Mouse (Mus musculus) gastrocnemius, postnatal 10 days (tissue): ENCODE data around the gene Islr. TPM values are rescaled to one million over a fixed set of nuclear protein-coding genes. Genes with fewer than 3 reads are reported as not detected.

Source experiments
- DNase-seq: peaks from one replicate; pipeline ENCODE4 v3.0.0; 2021; ENCODE audit warnings: mixed read lengths
- total RNA-seq, 2 experiments: library from RNA; stranded (reverse); gene quantifications; 2 replicates each; pipeline ENCODE4 v1.2.3; 2021

Islr gene
- total RNA-seq, 2 experiments from 2014 or later = 98.8 to 119 TPM

GRCm38 (mm10) chr9:58156819-58157560 lies 47.1 kb downstream of the Islr start:
- DNase-seq = no peak

- DNase-seq = peak; percentile 81
Measured at GRCm38 (mm10) chr9:58155366-58155765, 48.7 kb downstream of the Islr start.

- DNase-seq = no peak
Measured at GRCm38 (mm10) chr9:58153095-58153494, 51.0 kb downstream of the Islr start.

- DNase-seq = no peak
Measured at GRCm38 (mm10) chr9:58150733-58151361, 53.3 kb downstream of the Islr start.

DNA sequence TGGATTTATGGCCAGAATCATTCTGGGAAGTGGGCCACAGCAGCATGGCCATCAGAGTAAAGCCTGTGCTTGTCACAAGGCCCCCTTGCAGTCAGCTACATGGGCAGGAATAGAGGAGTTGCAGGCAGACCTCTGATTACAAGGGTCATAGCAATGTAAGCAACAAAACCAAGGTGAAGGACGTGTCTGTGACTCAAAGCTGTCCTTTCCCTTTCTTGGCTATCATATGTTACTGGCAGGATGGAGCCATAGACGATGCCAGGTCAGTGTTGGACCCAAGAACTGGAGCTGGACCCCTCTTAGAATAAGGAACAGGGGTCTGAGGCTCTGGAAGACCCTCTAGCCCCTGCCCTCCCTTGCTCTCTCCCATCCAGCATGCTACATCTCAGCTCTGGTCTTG lies 55.3 kb downstream of the Islr start:
- no peak for DNase-seq

DNA sequence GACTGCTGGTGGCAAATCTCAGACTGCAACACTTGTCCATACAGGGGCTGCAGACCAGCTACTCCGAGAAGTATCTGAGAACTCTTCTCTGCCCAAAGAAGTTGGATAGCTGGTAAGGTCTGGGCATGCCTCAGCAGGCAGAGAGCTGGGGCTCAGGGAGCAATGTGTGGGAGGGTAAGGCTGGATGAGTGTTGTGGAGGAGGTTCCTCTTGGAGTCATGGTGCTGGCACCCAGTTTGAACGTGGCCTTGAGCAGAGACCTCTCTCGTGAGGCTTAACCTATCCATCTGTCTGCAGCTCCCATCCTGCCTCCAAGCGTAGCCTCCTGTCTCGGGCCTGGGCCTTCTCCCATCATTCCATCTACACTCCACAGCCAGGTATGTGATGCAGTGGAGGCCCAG lies 58.7 kb downstream of the Islr start:
- no peak for DNase-seq

DNA sequence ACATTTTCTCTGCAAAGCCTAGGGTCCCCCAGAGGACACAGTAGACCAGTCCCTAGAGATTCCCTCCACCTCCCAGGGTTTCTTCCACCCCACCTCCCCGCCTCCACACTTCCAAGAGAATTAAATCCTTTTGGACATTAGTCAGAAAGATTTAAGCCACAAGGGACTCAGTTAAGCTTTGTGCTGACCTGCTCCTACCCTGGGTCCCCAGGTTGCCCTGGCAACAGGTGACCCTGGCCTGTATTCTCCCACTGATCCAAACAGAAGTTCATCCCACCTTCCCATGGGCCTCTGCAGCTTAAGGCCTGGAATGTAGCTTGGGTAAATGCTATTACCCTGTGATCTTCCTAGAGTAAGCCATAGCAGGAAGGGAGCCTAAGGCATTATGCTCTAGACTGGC lies 59.4 kb downstream of the Islr start:
- no peak for DNase-seq

- peak; percentile 44 for DNase-seq
Measured at GRCm38 (mm10) chr9:58143419-58143818, 60.7 kb downstream of the Islr start.

DNA sequence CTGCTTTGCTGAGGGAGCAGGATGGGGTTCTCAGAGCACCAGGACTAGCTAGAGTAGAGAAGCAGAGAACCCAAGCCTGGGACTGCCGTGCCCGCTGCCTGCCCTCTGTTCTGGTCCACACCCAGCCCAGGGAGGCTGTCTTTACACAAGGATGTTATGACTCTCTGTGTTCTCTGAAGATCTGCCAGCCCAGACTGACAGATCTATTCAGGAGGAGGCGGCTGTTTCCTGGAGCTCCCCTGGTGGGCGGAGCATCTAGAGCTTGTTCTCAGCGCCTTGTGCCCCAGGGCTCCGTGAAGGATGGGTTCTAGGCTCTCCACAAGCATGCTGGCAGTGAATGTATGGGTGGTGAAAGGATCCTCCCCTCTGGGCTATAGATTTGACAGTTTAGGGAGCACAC lies 64.2 kb downstream of the Islr start:
- no peak for DNase-seq

- no peak for DNase-seq
Measured at GRCm38 (mm10) chr9:58135921-58136321, 68.2 kb downstream of the Islr start.

DNA sequence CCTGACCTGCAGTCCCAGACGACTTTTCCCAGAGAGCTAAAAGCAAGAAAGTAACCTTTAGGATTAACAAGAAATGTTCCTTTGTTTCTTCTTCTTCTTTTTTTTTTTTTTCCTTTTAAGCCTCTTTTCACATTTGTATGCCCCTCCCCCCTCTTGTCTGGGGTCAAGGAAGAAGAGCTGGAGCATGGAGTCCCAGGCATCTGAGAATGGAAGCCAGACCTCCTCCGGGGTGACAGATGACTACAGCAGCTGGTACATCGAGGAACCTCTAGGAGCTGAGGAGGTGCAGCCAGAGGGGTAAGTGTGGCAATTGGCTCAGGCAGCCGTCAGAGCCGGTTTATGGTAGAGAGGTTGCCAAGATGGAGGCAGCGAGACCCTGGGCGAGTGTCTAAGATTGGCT lies 69.2 kb downstream of the Islr start:
- no peak for DNase-seq

DNA sequence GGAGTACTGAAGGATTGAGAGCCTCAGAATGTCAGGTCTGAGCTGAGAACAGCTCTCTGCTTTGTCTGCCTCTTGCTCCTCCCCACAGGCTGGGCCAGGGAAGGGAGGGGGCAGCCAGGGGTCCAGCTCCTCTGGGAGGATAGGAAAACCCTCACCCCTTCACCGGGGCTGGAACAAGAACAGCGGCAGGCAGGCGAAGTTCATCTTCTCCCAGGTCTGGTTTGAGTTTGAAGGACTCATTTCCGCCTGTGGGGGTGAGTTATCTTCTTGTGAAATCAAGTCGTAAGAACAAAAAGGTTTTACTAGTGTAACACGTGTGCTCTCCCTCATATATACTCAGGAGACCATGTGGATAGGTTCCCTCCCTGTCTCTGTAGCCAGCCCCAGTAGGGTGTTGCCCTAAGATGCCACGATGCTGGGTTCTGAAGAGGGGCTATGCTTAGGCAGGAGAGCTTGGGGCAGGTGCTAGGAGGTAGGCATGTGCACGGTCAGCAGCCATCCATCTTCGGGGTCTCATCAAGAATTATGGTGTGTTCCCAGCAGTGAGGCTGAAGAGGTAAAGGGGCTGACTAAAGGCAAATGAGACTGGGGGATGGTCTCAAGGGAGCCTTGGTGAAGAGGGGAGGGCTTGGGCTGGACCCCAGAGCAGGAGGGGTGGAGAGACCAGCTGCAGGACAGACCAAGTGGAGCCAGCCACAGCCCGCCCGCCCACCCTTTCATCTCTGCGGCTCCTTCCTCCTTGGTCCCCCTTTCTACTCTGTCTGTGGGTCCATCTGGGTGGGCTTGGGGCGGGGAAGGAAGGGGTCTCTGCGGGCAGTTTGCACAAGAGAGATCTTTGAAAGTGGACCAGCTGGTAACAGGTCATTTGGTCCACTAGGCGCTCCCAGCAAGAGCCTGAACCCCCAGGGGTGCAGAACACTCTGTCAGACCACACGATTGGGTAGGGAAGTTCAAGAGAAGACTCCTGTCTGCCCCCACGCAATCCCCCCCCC lies 69.9 kb downstream of the Islr start:
- DNase-seq = no peak

DNA sequence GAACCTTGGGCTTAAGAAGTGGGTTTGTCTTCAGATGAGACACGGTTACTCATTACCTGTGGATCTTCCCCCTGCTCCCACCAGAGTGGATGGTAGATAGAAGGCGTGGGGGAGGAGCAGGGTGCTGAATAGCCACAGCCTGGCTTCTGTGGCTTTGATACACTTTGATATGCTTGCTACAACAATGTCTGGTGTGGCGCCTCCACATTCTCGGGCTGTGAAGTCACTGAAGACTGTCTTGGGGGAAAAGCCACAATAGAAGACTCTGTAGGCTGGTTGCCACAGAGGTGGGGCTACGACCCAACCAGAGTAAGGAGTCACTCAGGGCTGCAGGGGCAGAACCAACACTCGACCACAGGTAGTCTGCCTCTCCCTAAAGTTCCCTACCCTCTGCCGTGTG lies 72.4 kb downstream of the Islr start:
- no peak for DNase-seq

DNA sequence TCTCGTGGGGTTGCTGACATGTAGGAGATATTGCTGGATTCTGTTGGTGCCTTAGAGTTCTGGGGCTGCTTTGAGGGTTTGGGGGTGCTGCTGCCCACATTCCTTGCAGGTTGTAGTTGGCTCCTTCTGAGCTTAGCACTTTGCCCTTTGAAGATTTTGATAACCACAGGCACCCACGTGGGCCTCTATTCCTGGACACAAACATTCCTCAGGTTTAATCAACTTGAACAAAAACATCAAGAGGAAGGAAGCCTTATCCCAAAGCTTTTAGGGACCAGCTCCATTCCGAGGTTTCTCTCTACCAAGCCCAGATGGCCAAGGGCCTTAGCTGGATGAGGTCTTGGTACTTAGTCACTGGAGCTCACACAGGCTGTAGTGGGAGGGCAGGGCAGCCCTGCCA lies 73.2 kb downstream of the Islr start:
- no peak for DNase-seq

GRCm38 (mm10) chr9:58129508-58129907 lies 74.6 kb downstream of the Islr start:
- no peak for DNase-seq

DNA sequence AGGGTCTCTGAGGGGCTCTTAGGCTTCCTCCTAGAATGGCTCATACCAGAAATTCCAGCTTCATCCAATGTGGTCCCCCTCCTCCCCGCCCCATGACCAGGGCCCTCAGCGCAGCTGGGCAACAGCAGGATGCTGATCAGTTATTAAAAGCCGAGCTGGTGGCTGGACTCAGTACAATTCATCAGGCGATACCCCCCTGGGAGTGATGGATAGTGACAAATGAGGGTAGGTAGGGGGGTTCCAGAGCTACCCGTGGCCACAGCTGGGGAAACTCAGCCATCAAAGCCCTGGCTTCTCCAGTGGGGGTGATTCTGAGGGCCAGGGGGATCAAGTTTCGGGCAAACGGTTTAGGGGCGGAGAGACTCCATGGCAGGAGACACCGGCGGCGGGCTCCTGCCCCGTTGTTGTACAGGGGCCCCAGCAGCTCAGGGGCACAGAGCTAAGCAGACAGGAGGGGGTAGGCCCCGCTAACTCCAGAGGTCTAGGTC lies 75.1 kb downstream of the Islr start:
- no peak for DNase-seq

DNA sequence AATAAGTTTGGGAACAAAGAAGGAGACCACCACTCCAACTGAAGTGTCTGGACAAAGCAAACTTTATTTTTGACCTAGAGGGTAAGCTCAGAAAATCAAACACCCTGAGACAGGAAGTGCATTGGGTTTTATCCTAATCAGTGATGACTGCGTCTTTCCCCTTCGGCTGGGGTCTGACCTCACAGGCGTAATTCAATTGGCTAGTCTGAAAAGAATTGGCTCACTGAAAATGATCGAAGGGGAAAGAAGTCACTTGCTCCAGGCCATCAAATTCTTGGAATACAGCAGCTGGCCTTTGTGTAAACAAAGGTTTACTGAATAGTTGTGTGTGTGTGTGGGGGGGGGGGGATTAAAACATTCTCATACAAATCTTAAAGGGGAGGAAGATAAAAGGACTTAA lies 78.3 kb downstream of the Islr start:
- DNase-seq = no peak

DNA sequence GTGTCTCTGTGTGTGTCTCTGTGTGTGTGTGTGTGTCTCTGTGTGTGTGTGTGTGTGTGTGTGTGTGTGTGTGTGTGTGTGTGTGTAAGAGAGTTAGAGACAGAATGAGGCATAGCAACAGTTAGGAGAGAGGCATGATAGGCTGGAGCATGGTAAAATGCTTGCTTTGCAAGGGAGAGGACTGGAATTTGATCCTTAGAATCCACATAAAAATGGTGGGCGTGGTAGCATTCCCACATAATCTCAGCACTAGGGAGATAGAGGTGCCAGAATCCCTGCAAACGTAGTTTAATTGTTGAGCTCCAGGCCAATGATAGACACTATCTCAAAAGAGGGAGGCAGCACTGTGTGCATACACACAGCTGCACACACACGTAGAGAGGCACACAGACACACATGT lies 79.0 kb downstream of the Islr start:
- DNase-seq = no peak

- DNase-seq = no peak
Measured at GRCm38 (mm10) chr9:58118671-58119070, 85.4 kb downstream of the Islr start, which contains the start of gene Ccdc33. Ccdc33 (minus strand) TSS chr9:58118823.

GRCm38 (mm10) chr9:58116024-58116651 lies 88.0 kb downstream of the Islr start:
- DNase-seq = no peak

DNA sequence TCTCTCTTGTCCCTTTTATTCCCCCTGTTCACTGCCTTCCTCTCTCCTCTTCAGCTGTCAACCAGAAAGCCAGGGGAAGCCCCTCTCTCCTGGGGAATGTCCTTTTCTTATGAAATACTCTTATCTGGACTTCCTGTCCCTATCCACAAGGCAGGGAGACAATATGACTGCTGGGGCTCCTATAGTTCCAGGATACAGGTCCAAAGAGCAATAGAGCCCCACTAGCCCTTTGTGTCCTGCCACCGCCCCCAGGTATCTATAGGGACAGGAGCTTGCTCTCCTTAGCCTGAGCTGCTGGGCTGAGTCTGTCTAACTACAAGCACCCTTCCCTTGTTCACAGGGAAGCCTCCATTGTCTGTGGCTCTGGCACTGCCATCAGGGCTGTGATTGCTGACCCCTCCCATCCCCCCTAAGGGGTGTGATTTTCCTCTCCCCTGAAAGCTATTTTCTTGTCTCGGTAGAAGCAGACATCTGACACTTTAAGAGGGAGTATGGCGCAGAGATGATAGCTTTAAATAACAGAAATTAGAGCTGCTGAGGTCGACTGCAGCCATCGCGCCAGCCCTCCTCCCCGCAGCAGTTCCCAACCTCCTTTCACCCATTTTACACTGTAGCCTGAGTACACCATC lies 88.7 kb downstream of the Islr start:
- DNase-seq = no peak

- DNase-seq = no peak
Measured at GRCm38 (mm10) chr9:58114019-58114418, 90.1 kb downstream of the Islr start.
